Mouse (Mus musculus): Measurements from ENCODE around the gene Cfap70.
A peak's percentile ranks its signal among the peaks of the same experiment; 100 is the strongest.

The Cfap70 gene

GRCm38 (mm10) chr14:20423046-20423445 lies 29.0 kb downstream of the Cfap70 start:
- no peak for DNase-seq (ENCODE audit: low spot score in 2 of 2)

- DNase-seq (ENCODE audit: low spot score in 2 of 2): no peak
Measured at GRCm38 (mm10) chr14:20422257-20422656, 29.8 kb downstream of the Cfap70 start.

- DNase-seq (ENCODE audit: low spot score in 2 of 2): peak in 1 of 2 experiments; percentile 34
Measured at GRCm38 (mm10) chr14:20400071-20400470, 52.0 kb downstream of the Cfap70 start.

- DNase-seq (ENCODE audit: low spot score in 2 of 2): no peak
Measured at GRCm38 (mm10) chr14:20398864-20399263, 53.2 kb downstream of the Cfap70 start.

GRCm38 (mm10) chr14:20397220-20397619 lies 54.8 kb downstream of the Cfap70 start:
- DNase-seq (ENCODE audit: low spot score in 2 of 2): no peak

GRCm38 (mm10) chr14:20393205-20393913 lies 58.7 kb downstream of the Cfap70 start, which contains the start of gene Mrps16:
Gene Mrps16 (minus strand): TSS chr14:20393634.
- peak; percentile 92 to 93 for DNase-seq (ENCODE audit: low spot score in 2 of 2)

- DNase-seq (ENCODE audit: low spot score in 2 of 2): no peak
Measured at GRCm38 (mm10) chr14:20392326-20392725, 59.7 kb downstream of the Cfap70 start.

GRCm38 (mm10) chr14:20389446-20390079 lies 62.5 kb downstream of the Cfap70 start:
- no peak for DNase-seq (ENCODE audit: low spot score in 2 of 2)

GRCm38 (mm10) chr14:20388441-20389129 lies 63.4 kb downstream of the Cfap70 start, which contains the start of gene Dnajc9:
Gene Dnajc9 (minus strand): TSS chr14:20388910.
- peak; percentile 95 to 97 for DNase-seq (ENCODE audit: low spot score in 2 of 2)

- DNase-seq (ENCODE audit: low spot score in 2 of 2): no peak
Measured at GRCm38 (mm10) chr14:20379753-20380430, 72.1 kb downstream of the Cfap70 start.

- no peak for DNase-seq (ENCODE audit: low spot score in 2 of 2)
Measured at GRCm38 (mm10) chr14:20379087-20379640, 72.9 kb downstream of the Cfap70 start.

GRCm38 (mm10) chr14:20378313-20379061 lies 73.5 kb downstream of the Cfap70 start:
- DNase-seq (ENCODE audit: low spot score in 2 of 2): no peak

- peak; percentile 18 to 35 for DNase-seq (ENCODE audit: low spot score in 2 of 2)
Measured at GRCm38 (mm10) chr14:20377112-20377521, 74.9 kb downstream of the Cfap70 start.

GRCm38 (mm10) chr14:20371854-20372253 lies 80.2 kb downstream of the Cfap70 start:
- no peak for DNase-seq (ENCODE audit: low spot score in 2 of 2)

GRCm38 (mm10) chr14:20370798-20371197 lies 81.2 kb downstream of the Cfap70 start:
- no peak for DNase-seq (ENCODE audit: low spot score in 2 of 2)

GRCm38 (mm10) chr14:20368271-20368670 lies 83.8 kb downstream of the Cfap70 start:
- no peak for DNase-seq (ENCODE audit: low spot score in 2 of 2)

GRCm38 (mm10) chr14:20363230-20363629 lies 88.8 kb downstream of the Cfap70 start:
- DNase-seq (ENCODE audit: low spot score in 2 of 2): no peak

- peak; percentile 92 to 95 for DNase-seq (ENCODE audit: low spot score in 2 of 2)
Measured at GRCm38 (mm10) chr14:20347991-20348541, 104.0 kb downstream of the Cfap70 start, which contains the start of the genes Ecd and Fam149b. Gene Ecd (minus strand): TSS chr14:20348121. Gene Fam149b (plus strand): TSS chr14:20348162.

GRCm38 (mm10) chr14:20347441-20347990 lies 104.5 kb downstream of the Cfap70 start:
- peak in 1 of 2 experiments; percentile 32 for DNase-seq (ENCODE audit: low spot score in 2 of 2)

GRCm38 (mm10) chr14:20345885-20346284 lies 106.1 kb downstream of the Cfap70 start:
- peak in 1 of 2 experiments; percentile 9 for DNase-seq (ENCODE audit: low spot score in 2 of 2)

Data from right cerebral cortex, adult 2 months (tissue).